Mouse (Mus musculus) embryonic facial prominence, embryonic 15.5 days (tissue): ENCODE data around the gene Slc35f3. TPM values are rescaled to one million over a fixed set of nuclear protein-coding genes. Genes with fewer than 3 reads are reported as not detected.
A peak's percentile ranks its signal among the peaks of the same experiment; 100 is the strongest.

Experiments used
- ATAC-seq: fragments of 200-750 bp; cut with Nextera tagmentation; 2 replicates; pipeline ENCODE4 v1.8.0; 2017; ENCODE audit warnings: low read depth, moderate TSS enrichment; ENCODE audit not compliant: insufficient number of reproducible peaks, low FRiP score, low TSS enrichment
- H3K27ac ChIP-seq: fragments of 300-500 bp; sonication (generic); replicated peaks from 2 replicates; pipeline ENCODE4 v1.5.1; 2015; ENCODE audit warnings: mild to moderate bottlenecking, inconsistent platforms
- H3K27me3 ChIP-seq: fragments of 300-500 bp; sonication (generic); 2 replicates; pipeline ENCODE4 v1.6.1; 2015; ENCODE audit warnings: inconsistent platforms
- H3K36me3 ChIP-seq: fragments of 300-500 bp; sonication (generic); 2 replicates; pipeline ENCODE4 v1.6.1; 2015; ENCODE audit warnings: mild to moderate bottlenecking, inconsistent platforms
- H3K4me1 ChIP-seq: fragments of 300-500 bp; sonication (generic); 2 replicates; pipeline ENCODE4 v1.6.1; 2015; ENCODE audit warnings: inconsistent platforms
- H3K4me2 ChIP-seq: fragments of 300-500 bp; sonication (generic); replicated peaks from 2 replicates; pipeline ENCODE4 v1.6.1; 2015; ENCODE audit warnings: mild to moderate bottlenecking, inconsistent platforms
- H3K4me3 ChIP-seq: fragments of 300-500 bp; sonication (generic); replicated peaks from 2 replicates; pipeline ENCODE4 v1.5.1; 2015; ENCODE audit warnings: mild to moderate bottlenecking, inconsistent platforms
- H3K9ac ChIP-seq: fragments of 300-500 bp; sonication (generic); 2 replicates; pipeline ENCODE4 v1.6.1; 2015; ENCODE audit warnings: inconsistent platforms
- H3K9me3 ChIP-seq: fragments of 300-500 bp; sonication (generic); replicated peaks from 2 replicates; pipeline ENCODE4 v1.6.1; 2016; ENCODE audit warnings: inconsistent platforms
- WGBS: fragments of 180-500 bp; shearing (Covaris S2); methylation state at CpG from one replicate; pipeline ENCODE4 v1.1.7; 2015; 5-methylcytosine and 5-hydroxymethylcytosine counted together
- polyA plus RNA-seq: library from polyadenylated mRNA; unstranded; fragments of >200 nt; fragmentation: Nextera tagmentation; extraction: Ambion mirVana; gene quantifications from 2 replicates; pipeline ENCODE4 v1.2.1, GENCODE M21; 2015

The Slc35f3 gene
- polyA plus RNA-seq: 0.63 and 0.71 TPM in 2 replicates

GRCm38 (mm10) chr8:126298296-126299093, at the start of gene Slc35f3:
Gene Slc35f3 (plus strand): TSS chr8:126298558.
- H3K9ac ChIP-seq: peak within 1 kb of the TSS; percentile 10; the same call in 1 of the 2 replicates
- H3K4me2 ChIP-seq: peak within 1 kb of the TSS; percentile 92
- WGBS: 2% methylated on average over 65 of the region's 72 CpGs
- no peak within 1 kb of the TSS for H3K27ac ChIP-seq
- H3K9me3 ChIP-seq: no peaks in the 10 kb centered on the region
- peak within 1 kb of the TSS; percentile 47 for H3K4me3 ChIP-seq
- peaks cover 30% of the 10 kb centered on the region for H3K27me3 ChIP-seq
- H3K4me1 ChIP-seq: peaks cover 9% of the 10 kb centered on the region
- no peaks in the 10 kb centered on the region for H3K36me3 ChIP-seq
- no peak; the same call in 1 of the 2 replicates for ATAC-seq

DNA sequence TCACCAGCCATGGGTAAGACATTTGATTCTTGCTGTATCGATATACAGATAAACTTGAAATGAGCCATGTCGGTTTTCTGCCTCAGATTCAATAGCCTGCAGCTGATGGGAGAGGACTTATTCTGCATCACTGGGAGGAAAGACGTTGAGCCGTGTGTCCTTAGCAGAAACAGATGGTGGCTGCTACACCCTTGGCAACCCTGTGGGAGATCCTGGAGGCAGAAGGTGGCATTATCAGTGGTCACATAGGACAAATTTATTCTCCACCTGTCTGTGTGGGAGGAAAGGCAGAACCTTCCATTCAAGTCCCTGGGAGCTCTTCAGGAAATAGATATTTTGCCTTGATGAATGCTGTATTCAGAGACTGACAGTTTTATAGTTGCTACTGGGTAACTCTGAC, 47.9 kb upstream of the Slc35f3 start:
- H3K9me3 ChIP-seq: no peaks in the 10 kb centered on the region
- no peak for ATAC-seq
- 55% methylated on average over 4 of the region's 4 CpGs for WGBS
- no peak overlapping the region for H3K9ac ChIP-seq
- no peaks in the 10 kb centered on the region for H3K36me3 ChIP-seq
- no peak overlapping the region for H3K27ac ChIP-seq
- no peak overlapping the region for H3K4me2 ChIP-seq
- H3K4me3 ChIP-seq: no peak overlapping the region
- H3K27me3 ChIP-seq: peaks cover 2% of the 10 kb centered on the region
- no peaks in the 10 kb centered on the region for H3K4me1 ChIP-seq

- 0 out of 2 replicates have a peak, but pooled peaks cover 6% of the 10 kb centered on the region for H3K4me1 ChIP-seq
- peaks cover 5% of the 10 kb centered on the region for H3K27me3 ChIP-seq
- no peak overlapping the region for H3K27ac ChIP-seq
- H3K9me3 ChIP-seq: no peaks in the 10 kb centered on the region
- no peak overlapping the region for H3K9ac ChIP-seq
- no peak overlapping the region for H3K4me3 ChIP-seq
- peak; percentile 58 for ATAC-seq
- 43% methylated on average over 9 of the region's 9 CpGs for WGBS
- no peaks in the 10 kb centered on the region for H3K36me3 ChIP-seq
- no peak overlapping the region for H3K4me2 ChIP-seq
These were observed 41.6 kb upstream of the Slc35f3 start for GRCm38 (mm10) chr8:126256585-126257391.

- no peaks in the 10 kb centered on the region for H3K9me3 ChIP-seq
- no peak overlapping the region for H3K4me3 ChIP-seq
- 0 out of 2 replicates have a peak, but pooled peaks cover 6% of the 10 kb centered on the region for H3K4me1 ChIP-seq
- H3K36me3 ChIP-seq: no peaks in the 10 kb centered on the region
- no peak overlapping the region for H3K27ac ChIP-seq
- peaks cover 5% of the 10 kb centered on the region for H3K27me3 ChIP-seq
- no peak overlapping the region for H3K4me2 ChIP-seq
- no peak overlapping the region for H3K9ac ChIP-seq
- no peak; the same call in 1 of the 2 replicates for ATAC-seq
- 58% methylated on average over 8 of the region's 8 CpGs for WGBS
These were observed 41.0 kb upstream of the Slc35f3 start for GRCm38 (mm10) chr8:126257392-126257681.

GRCm38 (mm10) chr8:126258175-126258781, 40.1 kb upstream of the Slc35f3 start:
- Histone ChIP-seq H3K9ac (no peak overlapping the region), H3K36me3 (no peaks in the 10 kb centered on the region), H3K27ac (no peak overlapping the region), H3K4me1 (0 out of 2 replicates have a peak, but pooled peaks cover 6% of the 10 kb centered on the region), H3K4me3 (no peak overlapping the region; the same call in 1 of the 2 replicates), H3K27me3 (peaks cover 5% of the 10 kb centered on the region), H3K9me3 (no peaks in the 10 kb centered on the region), H3K4me2 (peak overlapping the region; percentile 40)
- no peak for ATAC-seq
- WGBS: 6% methylated on average over 15 of the region's 15 CpGs

- Histone ChIP-seq H3K4me1 (no peaks in the 10 kb centered on the region), H3K27ac (no peak overlapping the region), H3K9me3 (no peaks in the 10 kb centered on the region), H3K4me3 (no peak overlapping the region), H3K36me3 (no peaks in the 10 kb centered on the region), H3K4me2 (no peak overlapping the region), H3K9ac (no peak overlapping the region), H3K27me3 (no peaks in the 10 kb centered on the region)
- no peak for ATAC-seq
- WGBS: 70% methylated on average over 1 of the region's 1 CpGs
These were observed 33.2 kb upstream of the Slc35f3 start for GRCm38 (mm10) chr8:126265186-126265585.

- Histone ChIP-seq H3K4me2 (no peak overlapping the region), H3K36me3 (no peaks in the 10 kb centered on the region), H3K9me3 (no peaks in the 10 kb centered on the region), H3K27ac (no peak overlapping the region), H3K4me1 (no peaks in the 10 kb centered on the region), H3K9ac (no peak overlapping the region), H3K4me3 (no peak overlapping the region), H3K27me3 (no peaks in the 10 kb centered on the region)
- no peak for ATAC-seq
- WGBS: 29% methylated on average over 8 of the region's 8 CpGs
These were observed 31.2 kb upstream of the Slc35f3 start for GRCm38 (mm10) chr8:126267118-126267517.

GRCm38 (mm10) chr8:126269733-126270132, 28.6 kb upstream of the Slc35f3 start:
- no peaks in the 10 kb centered on the region for H3K9me3 ChIP-seq
- H3K27me3 ChIP-seq: no peaks in the 10 kb centered on the region
- 32% methylated on average over 6 of the region's 6 CpGs for WGBS
- H3K9ac ChIP-seq: no peak overlapping the region
- no peak for ATAC-seq
- H3K36me3 ChIP-seq: no peaks in the 10 kb centered on the region
- no peaks in the 10 kb centered on the region for H3K4me1 ChIP-seq
- H3K27ac ChIP-seq: no peak overlapping the region
- H3K4me2 ChIP-seq: no peak overlapping the region
- no peak overlapping the region for H3K4me3 ChIP-seq

DNA sequence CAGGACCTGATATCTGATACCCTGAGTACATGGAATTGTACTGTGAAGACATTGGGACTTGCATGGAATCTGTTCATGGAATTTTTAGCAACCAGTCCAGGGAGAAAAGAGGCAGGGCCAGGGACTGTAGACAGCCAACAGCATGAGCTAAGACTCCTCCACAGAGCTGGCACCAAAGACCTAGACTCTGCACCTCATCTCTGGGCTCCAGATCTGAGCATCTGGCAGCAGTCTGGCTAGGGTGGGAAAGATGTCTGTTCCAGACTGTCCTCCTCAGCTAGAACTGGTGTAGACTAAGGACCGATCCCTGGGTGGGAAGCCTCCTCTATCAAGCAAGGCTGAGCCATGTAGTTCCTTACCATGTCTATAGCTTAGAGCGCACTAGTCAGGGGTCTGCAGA, 25.9 kb upstream of the Slc35f3 start:
- no peak overlapping the region for H3K4me3 ChIP-seq
- no peaks in the 10 kb centered on the region for H3K27me3 ChIP-seq

DNA sequence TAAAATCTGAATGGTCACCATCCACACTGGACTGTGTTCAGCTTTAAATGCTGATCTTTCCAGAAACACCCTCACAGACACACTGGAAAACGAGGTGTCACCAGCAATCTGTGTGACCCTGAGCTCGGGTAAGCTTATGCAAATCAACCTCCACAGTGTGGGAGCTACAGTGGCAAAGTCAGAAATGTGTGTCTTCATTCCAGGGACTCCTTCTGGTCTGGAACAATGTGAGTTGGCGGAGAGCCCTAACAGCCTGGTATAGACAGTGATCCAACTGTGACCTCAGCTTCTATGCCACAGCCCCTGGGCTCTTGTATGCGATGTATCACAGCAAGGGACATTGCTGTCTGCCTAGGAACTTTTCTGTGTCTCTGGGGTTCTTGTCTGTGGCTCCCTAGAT, 25.3 kb upstream of the Slc35f3 start:
- Histone ChIP-seq H3K9me3 (no peaks in the 10 kb centered on the region), H3K4me1 (no peaks in the 10 kb centered on the region)

More for the DNA sequence above, 25.9 kb upstream of the Slc35f3 start:
- Histone ChIP-seq H3K9ac (no peak overlapping the region), H3K4me1 (no peaks in the 10 kb centered on the region), H3K9me3 (no peaks in the 10 kb centered on the region), H3K4me2 (no peak overlapping the region), H3K27ac (no peak overlapping the region), H3K36me3 (no peaks in the 10 kb centered on the region)
- no peak for ATAC-seq
- 96% methylated on average over 2 of the region's 2 CpGs for WGBS

DNA sequence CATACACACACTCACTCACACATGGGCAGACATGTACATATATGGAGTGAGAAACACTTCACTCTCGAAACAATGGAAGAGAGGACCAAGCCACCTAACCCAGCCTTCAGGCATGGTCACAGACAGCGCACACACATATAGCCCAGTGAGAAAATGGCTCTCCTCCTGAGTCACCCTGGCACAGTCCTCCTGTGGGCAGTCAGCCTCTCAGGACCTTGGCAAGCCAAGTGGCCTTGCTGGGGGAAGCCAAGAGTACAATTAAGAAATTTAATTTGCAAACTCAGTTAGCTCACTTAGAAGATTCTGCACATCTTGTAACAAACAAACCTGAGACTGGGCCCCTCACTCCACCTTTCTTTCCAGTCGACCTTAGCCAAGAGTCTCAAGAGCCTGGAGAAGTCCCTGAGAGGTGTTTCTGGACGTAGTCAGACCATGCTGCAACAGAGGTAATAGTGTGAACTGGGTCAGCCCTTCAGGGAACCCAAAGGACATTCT, 23.4 kb upstream of the Slc35f3 start:
- Histone ChIP-seq H3K9ac (no peak overlapping the region), H3K27me3 (no peaks in the 10 kb centered on the region), H3K4me1 (no peaks in the 10 kb centered on the region), H3K36me3 (no peaks in the 10 kb centered on the region), H3K27ac (no peak overlapping the region), H3K4me3 (no peak overlapping the region), H3K4me2 (no peak overlapping the region), H3K9me3 (no peaks in the 10 kb centered on the region)
- 51% methylated on average over 4 of the region's 4 CpGs for WGBS
- no peak for ATAC-seq

More for the DNA sequence above, 25.3 kb upstream of the Slc35f3 start:
- WGBS: 66% methylated on average over 4 of the region's 4 CpGs
- no peak overlapping the region for H3K27ac ChIP-seq
- no peak overlapping the region for H3K9ac ChIP-seq
- no peak for ATAC-seq
- no peaks in the 10 kb centered on the region for H3K36me3 ChIP-seq
- H3K4me2 ChIP-seq: no peak overlapping the region
- H3K4me3 ChIP-seq: no peak overlapping the region
- no peaks in the 10 kb centered on the region for H3K27me3 ChIP-seq
